ENCODE assay signal across 28 mouse cellular contexts in the genomic region with DNA sequence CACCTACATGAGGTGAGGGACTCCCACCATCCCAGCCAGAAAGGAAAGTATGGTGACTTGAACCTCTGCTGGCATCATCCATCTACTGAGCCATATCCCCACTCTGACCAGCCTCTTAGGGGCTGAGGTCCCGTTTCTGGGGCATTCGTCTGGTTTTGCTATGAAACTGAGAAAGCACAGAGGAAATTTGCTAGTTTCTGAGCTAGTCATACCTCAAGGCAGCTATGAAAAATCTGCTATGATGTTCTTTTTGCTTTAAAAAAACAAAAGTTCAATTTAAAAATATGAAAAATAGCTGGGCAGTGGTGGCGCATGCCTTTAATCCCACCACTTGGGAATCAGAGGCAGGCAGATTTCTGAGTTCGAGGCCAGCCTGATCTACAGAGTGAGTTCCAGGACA. TPM values are rescaled to one million over a fixed set of nuclear protein-coding genes. Genes with fewer than 3 reads are reported as not detected.
"Had no signal": no experiment of that assay in that cellular context is flagged by ENCODE, and none has a peak within 500 bp of the region (broad histone marks: within the 10 kb centered on the region; RNA-seq: fewer than 3 reads in every experiment).

No protein-coding gene starts in this region.

- H3K4me1 ChIP-seq: embryonic facial prominence, embryonic 12.5 days had no signal

- H3K27me3 ChIP-seq: embryonic facial prominence, embryonic 12.5 days; forebrain, embryonic 15.5 days had no signal

- H3K9me3 ChIP-seq: embryonic facial prominence, embryonic 10.5 days; embryonic facial prominence, embryonic 12.5 days; embryonic facial prominence, embryonic 13.5 days; embryonic facial prominence, embryonic 15.5 days; forebrain, embryonic 10.5 days; forebrain, embryonic 12.5 days; forebrain, embryonic 13.5 days; forebrain, embryonic 15.5 days had no signal

- ATAC-seq: forebrain, embryonic 13.5 days; forebrain, embryonic 14.5 days; forebrain, embryonic 15.5 days; forebrain, embryonic 16.5 days; forebrain, postnatal 0 days had no signal

- H3K36me3 ChIP-seq: embryonic facial prominence, embryonic 10.5 days; embryonic facial prominence, embryonic 12.5 days; embryonic facial prominence, embryonic 13.5 days; embryonic facial prominence, embryonic 15.5 days; forebrain, embryonic 10.5 days; forebrain, embryonic 12.5 days; forebrain, embryonic 15.5 days had no signal

- H3K4me2 ChIP-seq: embryonic facial prominence, embryonic 12.5 days; embryonic facial prominence, embryonic 13.5 days; embryonic facial prominence, embryonic 15.5 days; forebrain, embryonic 12.5 days; forebrain, embryonic 13.5 days; forebrain, embryonic 15.5 days had no signal

- H3K9ac ChIP-seq: embryonic facial prominence, embryonic 12.5 days; embryonic facial prominence, embryonic 15.5 days; forebrain, embryonic 12.5 days; forebrain, embryonic 13.5 days; forebrain, embryonic 15.5 days; forebrain, postnatal 0 days had no signal

- H3K4me3 ChIP-seq: embryonic facial prominence, embryonic 10.5 days; embryonic facial prominence, embryonic 12.5 days; embryonic facial prominence, embryonic 13.5 days; embryonic facial prominence, embryonic 15.5 days; erythroblast, embryonic 14.5 days; forebrain, embryonic 10.5 days; forebrain, embryonic 12.5 days; forebrain, embryonic 13.5 days; forebrain, embryonic 15.5 days; gastrocnemius, adult 2 months; heart, adult 2 months had no signal

- DNase-seq: cerebellum, adult 8-10 months; cerebellum, postnatal 14 days; cerebellum, postnatal 25 days; cerebellum, postnatal 36 days; embryo, embryonic 11 days; forebrain, postnatal 0 days; gastrocnemius, adult 2 months; gastrocnemius, postnatal 10 days; gastrocnemius, postnatal 14 days; gastrocnemius, postnatal 25 days; gastrocnemius, postnatal 36 days; heart, adult 18-20 months; heart, adult 2 months had no signal

- H3K27ac ChIP-seq: embryonic facial prominence, embryonic 10.5 days; embryonic facial prominence, embryonic 12.5 days; embryonic facial prominence, embryonic 13.5 days; embryonic facial prominence, embryonic 15.5 days; forebrain, embryonic 10.5 days; forebrain, embryonic 12.5 days; forebrain, embryonic 13.5 days; forebrain, embryonic 15.5 days; gastrocnemius, adult 2 months; heart, adult 2 months had no signal

RNA-seq across cellular contexts. Expression of a gene that starts 0.7 kb away (rescaled TPM):
- polyA plus RNA-seq: erythroblast, embryonic 14.5 days had no signal

RNA-seq across cellular contexts. Expression of a gene that starts 3.8 kb away (rescaled TPM):
- total RNA-seq: gastrocnemius, adult 8-10 months; gastrocnemius, postnatal 36 days had no signal

RNA-seq across cellular contexts. Expression of a gene that starts 21.6 kb away (rescaled TPM):
- total RNA-seq: common myeloid progenitor, adult 5-6 weeks; gastrocnemius, postnatal 36 days had no signal
- polyA plus RNA-seq: erythroblast, embryonic 14.5 days had no signal

RNA-seq across cellular contexts. Expression of a gene that starts 37.7 kb away (rescaled TPM):
- total RNA-seq: common myeloid progenitor, adult 5-6 weeks; gastrocnemius, adult 18-20 months; gastrocnemius, adult 2 months; gastrocnemius, adult 8-10 months; gastrocnemius, postnatal 25 days; gastrocnemius, postnatal 36 days; granulocyte monocyte progenitor cell, adult 5-6 weeks; heart, adult 18-20 months had no signal
- polyA plus RNA-seq: erythroblast, embryonic 14.5 days had no signal
